Mouse (Mus musculus) liver, embryonic 11.5 days (tissue): ENCODE measurements around the gene Immp2l. TPM values are rescaled to one million over a fixed set of nuclear protein-coding genes. Genes with fewer than 3 reads are reported as not detected.

Experiments
- ATAC-seq: fragments of 200-750 bp; cut with Nextera tagmentation; replicated peaks from 2 replicates; pipeline ENCODE4 v1.8.0; 2017; ENCODE audit warnings: moderate number of reproducible peaks, mild to moderate bottlenecking, moderate TSS enrichment, moderate library complexity; ENCODE audit not compliant: low FRiP score
- DNase-seq: peaks from one replicate; pipeline ENCODE4 v3.0.0-alpha.2; 2017; ENCODE audit warnings: low spot score
- H3K27ac ChIP-seq: fragments of 300-500 bp; sonication (generic); 2 replicates; pipeline ENCODE4 v1.5.1; 2014; ENCODE audit warnings: mild to moderate bottlenecking, low read depth, low read length, control low read depth
- H3K27me3 ChIP-seq: fragments of 300-500 bp; sonication (generic); replicated peaks from 2 replicates; pipeline ENCODE4 v1.6.1; 2014; ENCODE audit warnings: low read length, mixed read lengths; ENCODE audit not compliant: control insufficient read depth, insufficient read depth
- H3K36me3 ChIP-seq: fragments of 300-500 bp; sonication (generic); 2 replicates; pipeline ENCODE4 v1.6.1; 2014; ENCODE audit warnings: mild to moderate bottlenecking, low read length, moderate library complexity, mixed read lengths; ENCODE audit not compliant: control insufficient read depth, insufficient read depth
- H3K4me1 ChIP-seq: fragments of 300-500 bp; sonication (generic); replicated peaks from 2 replicates; pipeline ENCODE4 v1.6.1; 2014; ENCODE audit warnings: low read length, mixed read lengths; ENCODE audit not compliant: control insufficient read depth, insufficient read depth
- H3K4me2 ChIP-seq: fragments of 300-500 bp; sonication (generic); 2 replicates; pipeline ENCODE4 v1.6.1; 2014; ENCODE audit warnings: mild to moderate bottlenecking, control low read depth, moderate library complexity
- H3K4me3 ChIP-seq: fragments of 300-500 bp; sonication (generic); 2 replicates; pipeline ENCODE4 v1.5.1; 2014; ENCODE audit warnings: low read depth, low read length, control low read depth
- H3K9ac ChIP-seq: fragments of 300-500 bp; sonication (generic); 2 replicates; pipeline ENCODE4 v1.6.1; 2014; ENCODE audit warnings: low read depth, low read length, control low read depth
- H3K9me3 ChIP-seq: fragments of 300-500 bp; sonication (generic); 2 replicates; pipeline ENCODE4 v1.6.1; 2016; ENCODE audit warnings: low read length, inconsistent platforms, mixed read lengths; ENCODE audit not compliant: control insufficient read depth
- WGBS: fragments of 180-500 bp; shearing (Covaris S2); extraction: QIAGEN DNeasy Blood & Tissue Kit; methylation state at CpG from one replicate; pipeline ENCODE4 v1.1.7; 2014; 5-methylcytosine and 5-hydroxymethylcytosine counted together
- polyA plus RNA-seq: library from polyadenylated mRNA; unstranded; fragments of >200 nt; fragmentation: Nextera tagmentation; extraction: Ambion mirVana; gene quantifications from 2 replicates; pipeline ENCODE4 v1.2.1, GENCODE M21; 2014

Gene Immp2l
- polyA plus RNA-seq, 1 experiment from 2014 or later, result 15.6 TPM

GRCm38 (mm10) chr12:41469096-41469801 lies 445.4 kb downstream of the Immp2l start:
- DNase-seq, result no peak
- Histone ChIP-seq H3K4me2 (no peak overlapping the region), H3K4me3 (no peak overlapping the region), H3K9me3 (no peaks in the 10 kb centered on the region), H3K27ac (no peak overlapping the region), H3K9ac (no peak overlapping the region), H3K27me3 (no peaks in the 10 kb centered on the region), H3K4me1 (no peaks in the 10 kb centered on the region), H3K36me3 (no peaks in the 10 kb centered on the region)
- 66% methylated on average over 6 of the region's 6 CpGs for WGBS
- ATAC-seq, result no peak

- no peaks in the 10 kb centered on the region for H3K36me3 ChIP-seq
- no peak overlapping the region for H3K27ac ChIP-seq
- H3K4me3 ChIP-seq, result no peak overlapping the region
- no peak for DNase-seq
- no peak for ATAC-seq
- WGBS, result 62% methylated on average over 2 of the region's 2 CpGs
- H3K4me1 ChIP-seq, result no peaks in the 10 kb centered on the region
- H3K4me2 ChIP-seq, result no peak overlapping the region
- no peaks in the 10 kb centered on the region for H3K9me3 ChIP-seq
- H3K27me3 ChIP-seq, result no peaks in the 10 kb centered on the region
- H3K9ac ChIP-seq, result no peak overlapping the region
These were observed 457.6 kb downstream of the Immp2l start for GRCm38 (mm10) chr12:41481486-41481885.

GRCm38 (mm10) chr12:41483091-41483592 lies 459.3 kb downstream of the Immp2l start:
- Histone ChIP-seq H3K9me3 (no peaks in the 10 kb centered on the region), H3K4me1 (no peaks in the 10 kb centered on the region), H3K36me3 (no peaks in the 10 kb centered on the region), H3K4me3 (no peak overlapping the region), H3K27ac (no peak overlapping the region), H3K9ac (no peak overlapping the region), H3K4me2 (peak overlapping the region; percentile 45), H3K27me3 (no peaks in the 10 kb centered on the region)
- DNase-seq (no peak), ATAC-seq (no peak)
- WGBS, result 86% methylated on average over 5 of the region's 5 CpGs

GRCm38 (mm10) chr12:41483593-41484451 lies 459.9 kb downstream of the Immp2l start:
- Histone ChIP-seq H3K36me3 (no peaks in the 10 kb centered on the region), H3K9ac (no peak overlapping the region), H3K9me3 (no peaks in the 10 kb centered on the region), H3K4me2 (peak overlapping the region; percentile 45), H3K27me3 (no peaks in the 10 kb centered on the region), H3K4me3 (0 out of 2 replicates have a peak overlapping the region, but pooled peaks have one; percentile 17), H3K27ac (no peak overlapping the region), H3K4me1 (no peaks in the 10 kb centered on the region)
- ATAC-seq (no peak), DNase-seq (no peak)
- WGBS, result 60% methylated on average over 23 of the region's 23 CpGs

- H3K4me1 ChIP-seq, result no peaks in the 10 kb centered on the region
- H3K9ac ChIP-seq, result no peak overlapping the region
- DNase-seq, result no peak
- no peak for ATAC-seq
- peak overlapping the region; percentile 10; the same call in 1 of the 2 replicates for H3K4me3 ChIP-seq
- no peaks in the 10 kb centered on the region for H3K9me3 ChIP-seq
- whole genome bisulfite sequencing, result 46% methylated on average over 16 of the region's 16 CpGs
- peak overlapping the region; percentile 45 for H3K4me2 ChIP-seq
- H3K27me3 ChIP-seq, result no peaks in the 10 kb centered on the region
- H3K36me3 ChIP-seq, result no peaks in the 10 kb centered on the region
- H3K27ac ChIP-seq, result no peak overlapping the region
These were observed 461.0 kb downstream of the Immp2l start for GRCm38 (mm10) chr12:41484689-41485511.

GRCm38 (mm10) chr12:41485512-41486215 lies 461.8 kb downstream of the Immp2l start:
- Histone ChIP-seq H3K9me3 (no peaks in the 10 kb centered on the region), H3K4me1 (no peaks in the 10 kb centered on the region), H3K36me3 (no peaks in the 10 kb centered on the region), H3K27ac (no peak overlapping the region), H3K9ac (no peak overlapping the region), H3K4me3 (0 out of 2 replicates have a peak overlapping the region, but pooled peaks have one; percentile 0), H3K4me2 (peak overlapping the region; percentile 45), H3K27me3 (no peaks in the 10 kb centered on the region)
- peak; percentile 78 for ATAC-seq
- DNase-seq, result no peak
- 42% methylated on average over 12 of the region's 12 CpGs for WGBS

- H3K9me3 ChIP-seq, result no peaks in the 10 kb centered on the region
- H3K4me3 ChIP-seq, result peak within 1 kb of the TSS; percentile 10; the same call in 1 of the 2 replicates
- ATAC-seq, result no peak
- no peak within 1 kb of the TSS for H3K9ac ChIP-seq
- H3K4me1 ChIP-seq, result no peaks in the 10 kb centered on the region
- no peaks in the 10 kb centered on the region for H3K27me3 ChIP-seq
- H3K27ac ChIP-seq, result no peak within 1 kb of the TSS
- H3K4me2 ChIP-seq, result peak within 1 kb of the TSS; percentile 45
- DNase-seq, result no peak
- WGBS, result 91% methylated on average over 1 of the region's 1 CpGs
- H3K36me3 ChIP-seq, result no peaks in the 10 kb centered on the region
These were observed 462.4 kb downstream of the Immp2l start, which contains the start of gene Lrrn3 for GRCm38 (mm10) chr12:41486331-41486730. Gene Lrrn3, minus strand, starts transcription at chr12:41486431.

GRCm38 (mm10) chr12:41487005-41487404 lies 463.1 kb downstream of the Immp2l start:
- Histone ChIP-seq H3K27me3 (no peaks in the 10 kb centered on the region), H3K4me2 (no peak overlapping the region), H3K4me1 (no peaks in the 10 kb centered on the region), H3K27ac (no peak overlapping the region), H3K36me3 (no peaks in the 10 kb centered on the region), H3K9me3 (no peaks in the 10 kb centered on the region), H3K9ac (no peak overlapping the region), H3K4me3 (no peak overlapping the region)
- DNase-seq (no peak), ATAC-seq (no peak)
- WGBS, result 24% methylated on average over 5 of the region's 5 CpGs
